Mouse (Mus musculus): ENCODE results near the gene Olfr204. TPM values are rescaled to one million over a fixed set of nuclear protein-coding genes. Genes with fewer than 3 reads are reported as not detected.
"Not testable (repeated sequence)": the region's sequence is repeated elsewhere in the genome, so short reads cannot be mapped to it uniquely, and the experiment has no call there.

Gene Olfr204
- total and polyA plus RNA-seq, 3 experiments: not detected

- Histone ChIP-seq H3K27me3 (replicated peaks) (no peaks in the 10 kb centered on the region), H3K4me3 (replicated peaks in 1 of 3; ENCODE audit: low read depth in 2 of 3, low read length in 2 of 3, poor library complexity in 1 of 3) (no peak within 1 kb of the TSS), H3K36me3 (replicated peaks in 1 of 2; ENCODE audit: control insufficient read depth in 1 of 2, insufficient read depth in 1 of 2, low read length in 1 of 2) (no peaks in the 10 kb centered on the region), H3K9ac (ENCODE audit: insufficient read depth, low read depth) (no peak within 1 kb of the TSS), H3K9me3 (replicated peaks; ENCODE audit: low read length) (no peaks in the 10 kb centered on the region), H3K4me2 (ENCODE audit: insufficient read depth, low read depth, poor library complexity, severe bottlenecking) (no peak within 1 kb of the TSS), H3K27ac (ENCODE audit: insufficient read depth, low read depth) (no peak within 1 kb of the TSS), H3K4me1 (ENCODE audit: control insufficient read depth in 1 of 2, insufficient read depth in 2 of 2) (no peaks in the 10 kb centered on the region), H3K79me2 (replicated peaks; ENCODE audit: control insufficient read depth, extremely low read depth, insufficient read depth, poor library complexity, severe bottlenecking) (no peaks in the 10 kb centered on the region)
- TF ChIP-seq IRF4 (IDR thresholded peaks at IDR 0.05; ENCODE audit: low read depth, low read length) (no peak), ZC3H11A (IDR thresholded peaks at IDR 0.05; ENCODE audit: low read depth, low read length) (no peak), E2F4 (IDR thresholded peaks at IDR 0.05; ENCODE audit: insufficient replicate concordance, low read depth, low read length) (no peak), CHD2 (IDR thresholded peaks at IDR 0.05; ENCODE audit: low read length) (no peak), MYC (IDR thresholded peaks at IDR 0.05; ENCODE audit: low read depth, low read length) (no peak), MAFK (IDR thresholded peaks at IDR 0.05; ENCODE audit: insufficient replicate concordance, low read length) (no peak), HCFC1 (IDR thresholded peaks at IDR 0.05; ENCODE audit: low read depth, low read length) (no peak)
- no peak for DNase-seq (ENCODE audit: extremely low read depth)
- in situ Hi-C loops (cut with MboI; ENCODE audit: low pct_ligation_motif_present, low pct_unique_long_range_greater_than_20kb, low sequenced_read_pairs): no loop called here
- dilution Hi-C loops (cut with MboI; ENCODE audit: extremely low pct_ligation_motif_present, extremely low pct_unique_long_range_greater_than_20kb, low sequenced_read_pairs): no loop called here
These were observed 31.1 kb upstream of the Olfr204 start, which contains the start of gene Olfr206 for GRCm38 (mm10) chr16:59349146-59349545. TSS of gene Olfr206 (minus strand) at chr16:59349246.

- no peaks in the 10 kb centered on the region for H3K36me3 ChIP-seq (replicated peaks in 1 of 2; ENCODE audit: control insufficient read depth in 1 of 2, insufficient read depth in 1 of 2, low read length in 1 of 2)
- no peak within 1 kb of the TSS for H3K4me2 ChIP-seq (ENCODE audit: insufficient read depth, low read depth, poor library complexity, severe bottlenecking)
- H3K4me1 ChIP-seq (ENCODE audit: control insufficient read depth in 1 of 2, insufficient read depth in 2 of 2): no peaks in the 10 kb centered on the region
- no peak within 1 kb of the TSS for H3K27ac ChIP-seq (ENCODE audit: insufficient read depth, low read depth)
- H3K79me2 ChIP-seq (replicated peaks; ENCODE audit: control insufficient read depth, extremely low read depth, insufficient read depth, poor library complexity, severe bottlenecking): no peaks in the 10 kb centered on the region
- H3K9ac ChIP-seq (ENCODE audit: insufficient read depth, low read depth): no peak within 1 kb of the TSS
- in situ Hi-C loops (cut with MboI; ENCODE audit: low pct_ligation_motif_present, low pct_unique_long_range_greater_than_20kb, low sequenced_read_pairs) (no loop called here), dilution Hi-C loops (cut with MboI; ENCODE audit: extremely low pct_ligation_motif_present, extremely low pct_unique_long_range_greater_than_20kb, low sequenced_read_pairs) (no loop called here)
- no peak for TF ChIP-seq MAZ (IDR thresholded peaks at IDR 0.05; ENCODE audit: low read depth, low read length)
- TF ChIP-seq IRF4 (IDR thresholded peaks at IDR 0.05; ENCODE audit: low read depth, low read length): no peak
- no peaks in the 10 kb centered on the region for H3K9me3 ChIP-seq (replicated peaks; ENCODE audit: low read length)
- no peaks in the 10 kb centered on the region for H3K27me3 ChIP-seq (replicated peaks)
- no peak within 1 kb of the TSS for H3K4me3 ChIP-seq (replicated peaks in 1 of 3; ENCODE audit: low read depth in 2 of 3, low read length in 2 of 3, poor library complexity in 1 of 3)
- no peak for DNase-seq (ENCODE audit: extremely low read depth)
These were observed 13.0 kb upstream of the Olfr204 start, which contains the start of gene Olfr205 for GRCm38 (mm10) chr16:59331038-59331437. TSS of gene Olfr205 (minus strand) at chr16:59331138.

DNA sequence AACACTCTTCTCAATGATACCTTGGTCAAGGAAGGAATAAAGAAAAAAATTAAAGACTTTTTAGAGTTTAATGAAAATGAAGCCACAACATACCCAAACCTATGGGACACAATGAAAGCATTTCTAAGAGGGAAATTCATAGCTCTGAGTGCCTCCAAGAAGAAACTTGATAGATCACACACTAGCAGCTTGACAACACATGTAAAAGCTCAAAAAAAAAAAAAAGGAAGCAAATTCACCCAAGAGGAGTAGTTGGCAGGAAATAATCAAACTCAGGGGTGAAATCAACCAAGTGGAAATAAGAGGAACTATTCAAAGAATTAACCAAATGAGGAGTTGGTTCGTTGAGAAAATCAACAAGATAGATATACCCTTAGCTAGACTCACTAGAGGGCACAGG lies 5.2 kb upstream of the Olfr204 start:
- H3K79me2 ChIP-seq (replicated peaks; ENCODE audit: control insufficient read depth, extremely low read depth, insufficient read depth, poor library complexity, severe bottlenecking); H3K4me1 ChIP-seq (ENCODE audit: control insufficient read depth in 1 of 2, insufficient read depth in 2 of 2); H3K4me3 ChIP-seq (replicated peaks in 1 of 3; ENCODE audit: low read depth in 2 of 3, low read length in 2 of 3, poor library complexity in 1 of 3); H3K36me3 ChIP-seq (replicated peaks in 1 of 2; ENCODE audit: control insufficient read depth in 1 of 2, insufficient read depth in 1 of 2, low read length in 1 of 2); H3K27ac ChIP-seq (ENCODE audit: insufficient read depth, low read depth); H3K9me3 ChIP-seq (replicated peaks; ENCODE audit: low read length); dilution Hi-C loops (cut with MboI; ENCODE audit: extremely low pct_ligation_motif_present, extremely low pct_unique_long_range_greater_than_20kb, low sequenced_read_pairs); H3K27me3 ChIP-seq (replicated peaks); H3K4me2 ChIP-seq (ENCODE audit: insufficient read depth, low read depth, poor library complexity, severe bottlenecking); H3K9ac ChIP-seq (ENCODE audit: insufficient read depth, low read depth); in situ Hi-C loops (cut with MboI; ENCODE audit: low pct_ligation_motif_present, low pct_unique_long_range_greater_than_20kb, low sequenced_read_pairs): not testable (repeated sequence)
- peak; percentile 37; the same call in 1 of the 2 replicates for TF ChIP-seq ZNF384 (IDR thresholded peaks at IDR 0.05; ENCODE audit: low read depth, low read length)
- peak; percentile 2 for DNase-seq (ENCODE audit: extremely low read depth)
